Comparison of ENCODE assay signal across 9 mouse cellular contexts in genomic region chr11:3538341-3538740, GRCm38 (mm10). TPM values are rescaled to one million over a fixed set of nuclear protein-coding genes. Genes with fewer than 3 reads are reported as not detected.
A peak's percentile ranks its signal among the peaks of the same experiment; 100 is the strongest.
DNase-seq lines count a peak whose midpoint lies in the region; ATAC-seq lines count a peak whose summit lies in the region.
"Had no signal": no experiment of that assay in that cellular context is flagged by ENCODE, and none has a peak within 500 bp of the region (broad histone marks: within the 10 kb centered on the region; RNA-seq: fewer than 3 reads in every experiment).

No protein-coding gene starts in this region.

- H3K27me3 ChIP-seq in megakaryocyte, embryonic 14.5 days (replicated peaks): no peaks in the 10 kb centered on the region
- H3K27me3 ChIP-seq in forebrain, embryonic 12.5 days: 0 out of 2 replicates have a peak, but pooled peaks cover 4% of the 10 kb centered on the region
- no peaks in the 10 kb centered on the region for H3K27me3 ChIP-seq in limb, embryonic 13.5 days
- H3K27me3 ChIP-seq in stomach, embryonic 16.5 days (ENCODE audit: control insufficient read depth, insufficient read depth, low read length): no peaks in the 10 kb centered on the region

- peaks cover 45% of the 10 kb centered on the region for H3K36me3 ChIP-seq in megakaryocyte, embryonic 14.5 days (replicated peaks; ENCODE audit: low read length)
- H3K36me3 ChIP-seq in forebrain, embryonic 12.5 days (replicated peaks): no peaks in the 10 kb centered on the region; the same call in 1 of the 2 replicates
- peaks cover 6% of the 10 kb centered on the region for H3K36me3 ChIP-seq in limb, embryonic 13.5 days
- 0 out of 2 replicates have a peak, but pooled peaks cover 8% of the 10 kb centered on the region for H3K36me3 ChIP-seq in stomach, embryonic 16.5 days (ENCODE audit: control insufficient read depth, insufficient read depth, low read length)

- H3K4me3 ChIP-seq in megakaryocyte, embryonic 14.5 days (replicated peaks): peak overlapping the region; percentile 91
- peak overlapping the region; percentile 58 for H3K4me3 ChIP-seq in forebrain, embryonic 12.5 days (replicated peaks)
- peak overlapping the region; percentile 65 for H3K4me3 ChIP-seq in limb, embryonic 13.5 days
- peak overlapping the region; percentile 75 for H3K4me3 ChIP-seq in stomach, embryonic 16.5 days (replicated peaks; ENCODE audit: low read length)

- H3K27ac ChIP-seq in forebrain, embryonic 12.5 days: no peak overlapping the region
- H3K27ac ChIP-seq in limb, embryonic 13.5 days: peak overlapping the region; percentile 33; the same call in 1 of the 2 replicates
- H3K27ac ChIP-seq in stomach, embryonic 16.5 days (ENCODE audit: low read length): peak overlapping the region; percentile 72

- peak overlapping the region; percentile 69 for H3K4me2 ChIP-seq in forebrain, embryonic 12.5 days
- peak overlapping the region; percentile 79 for H3K4me2 ChIP-seq in limb, embryonic 13.5 days (replicated peaks)
- peak overlapping the region; percentile 89 for H3K4me2 ChIP-seq in stomach, embryonic 16.5 days (ENCODE audit: low read depth, low read length)

- peaks cover 71% of the 10 kb centered on the region for H3K4me1 ChIP-seq in megakaryocyte, embryonic 14.5 days
- peaks cover 30% of the 10 kb centered on the region for H3K4me1 ChIP-seq in forebrain, embryonic 12.5 days
- peaks cover 44% of the 10 kb centered on the region for H3K4me1 ChIP-seq in limb, embryonic 13.5 days
- H3K4me1 ChIP-seq in stomach, embryonic 16.5 days (ENCODE audit: control insufficient read depth, insufficient read depth, low read length): peaks cover 37% of the 10 kb centered on the region

- no peaks in the 10 kb centered on the region for H3K9me3 ChIP-seq in megakaryocyte, embryonic 14.5 days
- H3K9me3 ChIP-seq in forebrain, embryonic 12.5 days: no peaks in the 10 kb centered on the region
- no peaks in the 10 kb centered on the region for H3K9me3 ChIP-seq in limb, embryonic 13.5 days
- H3K9me3 ChIP-seq in stomach, embryonic 16.5 days (replicated peaks; ENCODE audit: control insufficient read depth, low read length): no peaks in the 10 kb centered on the region

- no peak for ATAC-seq in megakaryocyte, adult 5-6 weeks (ENCODE audit: poor library complexity, severe bottlenecking)
- ATAC-seq in forebrain, embryonic 12.5 days (ENCODE audit: low FRiP score): no peak
- no peak for ATAC-seq in limb, embryonic 13.5 days (ENCODE audit: low FRiP score, low read depth)
- ATAC-seq in stomach, embryonic 16.5 days (ENCODE audit: insufficient read depth, low FRiP score): no peak

- H3K9ac ChIP-seq in forebrain, embryonic 12.5 days: peak overlapping the region; percentile 74
- H3K9ac ChIP-seq in limb, embryonic 13.5 days: peak overlapping the region; percentile 83
- peak overlapping the region; percentile 88 for H3K9ac ChIP-seq in stomach, embryonic 16.5 days (ENCODE audit: low read length)

- WGBS in forebrain, embryonic 12.5 days: 72% methylated on average over 4 of the region's 4 CpGs
- 74% methylated on average over 4 of the region's 4 CpGs for WGBS in limb, embryonic 13.5 days
- 60% methylated on average over 4 of the region's 4 CpGs for WGBS in stomach, embryonic 16.5 days

- DNase-seq in adipocyte (ENCODE audit: low spot score): no peak
- DNase-seq in adrenal gland, postnatal 25 days: no peak
- DNase-seq: retina, postnatal 1 day had no signal

RNA-seq across cellular contexts. Expression of gene Smtn, which starts 2.1 kb away (rescaled TPM):
- 117 and 173 TPM in 2 replicates for polyA plus RNA-seq in megakaryocyte, embryonic 14.5 days (2012; ENCODE audit: insufficient read depth, low replicate concordance)
- total RNA-seq in megakaryocyte, adult 5-6 weeks (2015): 12.2 and 12.5 TPM in 2 replicates
- total RNA-seq in megakaryocyte, adult 5-6 weeks (2017): 5.1 and 8.8 TPM in 2 replicates
- 36.2 and 38.0 TPM in 2 replicates for polyA plus RNA-seq in forebrain, embryonic 12.5 days (2016; fragmentation: Nextera tagmentation; extraction: Ambion mirVana)
- 57.8 and 63.6 TPM in 2 replicates for polyA plus RNA-seq in limb, embryonic 13.5 days (2015; fragmentation: Nextera tagmentation; extraction: Ambion mirVana)
- polyA plus RNA-seq in stomach, embryonic 16.5 days (2015; fragmentation: Nextera tagmentation; extraction: Ambion mirVana): 122 and 128 TPM in 2 replicates
- total RNA-seq in adrenal gland, postnatal 25 days (2021): 59.6 and 67.6 TPM in 2 replicates

RNA-seq across cellular contexts. Expression of gene Selenom, which starts 23.9 kb away (rescaled TPM):
- polyA plus RNA-seq in megakaryocyte, embryonic 14.5 days (2012; ENCODE audit: insufficient read depth, low replicate concordance): 262 and 336 TPM in 2 replicates
- total RNA-seq in megakaryocyte, adult 5-6 weeks (2015): 9.8 and 11.8 TPM in 2 replicates
- 2.4 and 7.6 TPM in 2 replicates for total RNA-seq in megakaryocyte, adult 5-6 weeks (2017)
- polyA plus RNA-seq in forebrain, embryonic 12.5 days (2016; fragmentation: Nextera tagmentation; extraction: Ambion mirVana): 49.7 and 51.0 TPM in 2 replicates
- polyA plus RNA-seq in limb, embryonic 13.5 days (2015; fragmentation: Nextera tagmentation; extraction: Ambion mirVana): 142 and 153 TPM in 2 replicates
- 169 and 176 TPM in 2 replicates for polyA plus RNA-seq in stomach, embryonic 16.5 days (2015; fragmentation: Nextera tagmentation; extraction: Ambion mirVana)
- 16.5 and 32.2 TPM in 2 replicates for total RNA-seq in adrenal gland, postnatal 25 days (2021)

RNA-seq across cellular contexts. Expression of gene Inpp5j, which starts 33.7 kb away (rescaled TPM):
- 4.1 and 7.0 TPM in 2 replicates for polyA plus RNA-seq in megakaryocyte, embryonic 14.5 days (2012; ENCODE audit: insufficient read depth, low replicate concordance)
- total RNA-seq in megakaryocyte, adult 5-6 weeks (2015): 4.8 and 5.7 TPM in 2 replicates
- total RNA-seq in megakaryocyte, adult 5-6 weeks (2017): 2.0 and 2.8 TPM in 2 replicates
- polyA plus RNA-seq in forebrain, embryonic 12.5 days (2016; fragmentation: Nextera tagmentation; extraction: Ambion mirVana): 0.49 and 0.52 TPM in 2 replicates
- polyA plus RNA-seq in limb, embryonic 13.5 days (2015; fragmentation: Nextera tagmentation; extraction: Ambion mirVana): 0.09 and 0.23 TPM in 2 replicates
- polyA plus RNA-seq in stomach, embryonic 16.5 days (2015; fragmentation: Nextera tagmentation; extraction: Ambion mirVana): 3.4 and 3.5 TPM in 2 replicates
- 0.90 and 1.3 TPM in 2 replicates for total RNA-seq in adrenal gland, postnatal 25 days (2021)
- total RNA-seq: common myeloid progenitor, adult 5-6 weeks had no signal

RNA-seq across cellular contexts. Expression of gene Pla2g3, which starts 50.3 kb away (rescaled TPM):
- polyA plus RNA-seq in megakaryocyte, embryonic 14.5 days (2012; ENCODE audit: insufficient read depth, low replicate concordance): 0.11 TPM in 1 of 2 replicates, not detected in the other
- total RNA-seq in megakaryocyte, adult 5-6 weeks (2015): 0.71 and 0.75 TPM in 2 replicates
- total RNA-seq in megakaryocyte, adult 5-6 weeks (2017): 0.81 and 0.88 TPM in 2 replicates
- polyA plus RNA-seq in forebrain, embryonic 12.5 days (2016; fragmentation: Nextera tagmentation; extraction: Ambion mirVana): 0.59 and 0.64 TPM in 2 replicates
- 0.22 and 0.38 TPM in 2 replicates for polyA plus RNA-seq in limb, embryonic 13.5 days (2015; fragmentation: Nextera tagmentation; extraction: Ambion mirVana)
- 1.8 and 4.5 TPM in 2 replicates for polyA plus RNA-seq in stomach, embryonic 16.5 days (2015; fragmentation: Nextera tagmentation; extraction: Ambion mirVana)
- total RNA-seq in adrenal gland, postnatal 25 days (2021): 0.18 and 0.33 TPM in 2 replicates
- total RNA-seq: common myeloid progenitor, adult 5-6 weeks had no signal
